ENCODE assay signal across 22 mouse cellular contexts in the genomic region with DNA sequence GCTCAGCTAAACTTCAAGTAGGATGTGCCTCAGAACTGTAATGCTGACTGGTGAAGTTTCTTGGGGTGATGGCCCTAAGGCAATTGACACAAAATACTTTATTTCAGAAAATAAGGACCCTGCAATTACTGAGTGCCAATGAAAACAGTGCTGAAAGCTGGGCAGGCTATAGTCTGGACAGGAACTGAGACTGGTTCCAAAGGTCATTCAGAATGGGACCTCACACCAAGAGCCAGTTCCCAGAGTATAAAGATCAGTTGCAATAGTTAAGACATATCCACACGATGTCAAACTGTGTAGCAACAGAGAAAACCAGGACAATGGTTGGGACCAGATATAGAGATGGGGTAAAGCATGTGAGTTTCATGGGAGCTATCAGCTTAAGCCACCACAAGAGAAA.
"Had no signal": no experiment of that assay in that cellular context is flagged by ENCODE, and none has a peak within 500 bp of the region (broad histone marks: within the 10 kb centered on the region; RNA-seq: fewer than 3 reads in every experiment).

No protein-coding gene starts in this region.

- H3K4me1 ChIP-seq: heart, embryonic 13.5 days; heart, embryonic 15.5 days; hindbrain, embryonic 12.5 days; hindbrain, embryonic 15.5 days; liver, embryonic 13.5 days; liver, embryonic 15.5 days had no signal

- H3K27me3 ChIP-seq: heart, embryonic 13.5 days; heart, embryonic 15.5 days; hindbrain, embryonic 12.5 days; hindbrain, embryonic 15.5 days; limb, embryonic 12.5 days; liver, embryonic 13.5 days; liver, embryonic 15.5 days had no signal

- H3K36me3 ChIP-seq: heart, embryonic 13.5 days; heart, embryonic 15.5 days; hindbrain, embryonic 10.5 days; hindbrain, embryonic 12.5 days; hindbrain, embryonic 15.5 days; limb, embryonic 10.5 days; limb, embryonic 12.5 days; liver, embryonic 13.5 days; liver, embryonic 15.5 days had no signal

- H3K4me3 ChIP-seq: heart, adult 2 months; heart, embryonic 13.5 days; heart, embryonic 15.5 days; hindbrain, embryonic 10.5 days; hindbrain, embryonic 12.5 days; hindbrain, embryonic 15.5 days; layer of hippocampus, adult 2 months; left cerebral cortex, adult 2 months; limb, embryonic 10.5 days; limb, embryonic 12.5 days; liver, embryonic 13.5 days; liver, embryonic 15.5 days had no signal

- DNase-seq: forebrain, postnatal 0 days; gastrocnemius, postnatal 14 days; gastrocnemius, postnatal 36 days; heart, adult 11 months; heart, adult 2 months; heart, postnatal 14 days; heart, postnatal 36 days; liver, embryonic 13.5 days; liver, postnatal 0 days; lung, adult 2 months had no signal

- H3K27ac ChIP-seq: heart, adult 2 months; heart, embryonic 13.5 days; heart, embryonic 15.5 days; hindbrain, embryonic 10.5 days; hindbrain, embryonic 12.5 days; hindbrain, embryonic 15.5 days; hindbrain, postnatal 0 days; kidney, postnatal 0 days; layer of hippocampus, adult 2 months; left cerebral cortex, adult 2 months; limb, embryonic 10.5 days; limb, embryonic 12.5 days; liver, embryonic 13.5 days; liver, embryonic 15.5 days had no signal

- H3K9ac ChIP-seq: forebrain, postnatal 0 days; heart, embryonic 13.5 days; heart, embryonic 15.5 days; hindbrain, embryonic 12.5 days; hindbrain, embryonic 15.5 days; limb, embryonic 12.5 days; liver, embryonic 13.5 days; liver, embryonic 15.5 days; liver, postnatal 0 days had no signal
